Mouse (Mus musculus): Measurements from ENCODE around the gene Pacrg. TPM values are rescaled to one million over a fixed set of nuclear protein-coding genes. Genes with fewer than 3 reads are reported as not detected.

The Pacrg gene
- polyA plus RNA-seq, 1 experiment from 2014 or later, result 6.7 TPM

GRCm38 (mm10) chr17:10500795-10501432, 339.2 kb downstream of the Pacrg start:
- Histone ChIP-seq H3K4me2 (ENCODE audit: low read length) (no peak overlapping the region), H3K27ac (ENCODE audit: low read length) (no peak overlapping the region), H3K36me3 (ENCODE audit: control insufficient read depth, insufficient read depth) (no peaks in the 10 kb centered on the region), H3K9ac (replicated peaks; ENCODE audit: low read depth, low read length) (no peak overlapping the region), H3K4me1 (replicated peaks; ENCODE audit: control insufficient read depth, insufficient read depth, low read length) (peaks cover 6% of the 10 kb centered on the region), H3K27me3 (replicated peaks; ENCODE audit: control insufficient read depth, insufficient read depth, low read length) (no peaks in the 10 kb centered on the region), H3K4me3 (replicated peaks; ENCODE audit: low read length) (no peak overlapping the region), H3K9me3 (ENCODE audit: control insufficient read depth, low read length) (no peaks in the 10 kb centered on the region)
- no peak for ATAC-seq
- 43% methylated on average over 12 of the region's 12 CpGs for whole genome bisulfite sequencing

- Histone ChIP-seq H3K9me3 (ENCODE audit: control insufficient read depth, low read length) (no peaks in the 10 kb centered on the region), H3K36me3 (ENCODE audit: control insufficient read depth, insufficient read depth) (no peaks in the 10 kb centered on the region), H3K9ac (replicated peaks; ENCODE audit: low read depth, low read length) (no peak overlapping the region), H3K4me2 (ENCODE audit: low read length) (no peak overlapping the region), H3K27me3 (replicated peaks; ENCODE audit: control insufficient read depth, insufficient read depth, low read length) (no peaks in the 10 kb centered on the region), H3K27ac (ENCODE audit: low read length) (no peak overlapping the region), H3K4me3 (replicated peaks; ENCODE audit: low read length) (no peak overlapping the region), H3K4me1 (replicated peaks; ENCODE audit: control insufficient read depth, insufficient read depth, low read length) (peaks cover 6% of the 10 kb centered on the region)
- ATAC-seq, result no peak
- 87% methylated on average over 6 of the region's 6 CpGs for WGBS
Observed at GRCm38 (mm10) chr17:10498935-10499655, 341.0 kb downstream of the Pacrg start.

- H3K9me3 ChIP-seq (ENCODE audit: control insufficient read depth, low read length), result no peaks in the 10 kb centered on the region
- peaks cover 6% of the 10 kb centered on the region for H3K4me1 ChIP-seq (replicated peaks; ENCODE audit: control insufficient read depth, insufficient read depth, low read length)
- H3K9ac ChIP-seq (replicated peaks; ENCODE audit: low read depth, low read length), result no peak overlapping the region
- no peaks in the 10 kb centered on the region for H3K36me3 ChIP-seq (ENCODE audit: control insufficient read depth, insufficient read depth)
- no peak overlapping the region for H3K27ac ChIP-seq (ENCODE audit: low read length)
- no peak overlapping the region for H3K4me3 ChIP-seq (replicated peaks; ENCODE audit: low read length)
- no peak for ATAC-seq
- H3K4me2 ChIP-seq (ENCODE audit: low read length), result no peak overlapping the region
- H3K27me3 ChIP-seq (replicated peaks; ENCODE audit: control insufficient read depth, insufficient read depth, low read length), result no peaks in the 10 kb centered on the region
- 35% methylated on average over 4 of the region's 4 CpGs for WGBS
Observed at GRCm38 (mm10) chr17:10497781-10498420, 342.2 kb downstream of the Pacrg start.

- Histone ChIP-seq H3K36me3 (ENCODE audit: control insufficient read depth, insufficient read depth) (no peaks in the 10 kb centered on the region), H3K9ac (replicated peaks; ENCODE audit: low read depth, low read length) (no peak overlapping the region), H3K4me2 (ENCODE audit: low read length) (no peak overlapping the region), H3K4me1 (replicated peaks; ENCODE audit: control insufficient read depth, insufficient read depth, low read length) (peaks cover 6% of the 10 kb centered on the region), H3K4me3 (replicated peaks; ENCODE audit: low read length) (no peak overlapping the region), H3K27me3 (replicated peaks; ENCODE audit: control insufficient read depth, insufficient read depth, low read length) (no peaks in the 10 kb centered on the region), H3K9me3 (ENCODE audit: control insufficient read depth, low read length) (no peaks in the 10 kb centered on the region), H3K27ac (ENCODE audit: low read length) (no peak overlapping the region)
- WGBS, result 78% methylated on average over 8 of the region's 8 CpGs
- ATAC-seq, result no peak
Observed at GRCm38 (mm10) chr17:10496066-10496465, 344.0 kb downstream of the Pacrg start.

GRCm38 (mm10) chr17:10495588-10495987, 344.5 kb downstream of the Pacrg start:
- Histone ChIP-seq H3K27me3 (replicated peaks; ENCODE audit: control insufficient read depth, insufficient read depth, low read length) (no peaks in the 10 kb centered on the region), H3K4me3 (replicated peaks; ENCODE audit: low read length) (no peak overlapping the region), H3K36me3 (ENCODE audit: control insufficient read depth, insufficient read depth) (no peaks in the 10 kb centered on the region), H3K4me1 (replicated peaks; ENCODE audit: control insufficient read depth, insufficient read depth, low read length) (peaks cover 6% of the 10 kb centered on the region), H3K9me3 (ENCODE audit: control insufficient read depth, low read length) (no peaks in the 10 kb centered on the region), H3K9ac (replicated peaks; ENCODE audit: low read depth, low read length) (no peak overlapping the region), H3K4me2 (ENCODE audit: low read length) (no peak overlapping the region), H3K27ac (ENCODE audit: low read length) (no peak overlapping the region)
- 36% methylated on average over 8 of the region's 8 CpGs for WGBS
- ATAC-seq, result no peak

- H3K4me2 ChIP-seq (ENCODE audit: low read length), result no peak overlapping the region
- 14% methylated on average over 3 of the region's 3 CpGs for WGBS
- H3K9ac ChIP-seq (replicated peaks; ENCODE audit: low read depth, low read length), result no peak overlapping the region
- no peak overlapping the region for H3K27ac ChIP-seq (ENCODE audit: low read length)
- H3K9me3 ChIP-seq (ENCODE audit: control insufficient read depth, low read length), result no peaks in the 10 kb centered on the region
- H3K27me3 ChIP-seq (replicated peaks; ENCODE audit: control insufficient read depth, insufficient read depth, low read length), result no peaks in the 10 kb centered on the region
- no peak overlapping the region for H3K4me3 ChIP-seq (replicated peaks; ENCODE audit: low read length)
- no peaks in the 10 kb centered on the region for H3K36me3 ChIP-seq (ENCODE audit: control insufficient read depth, insufficient read depth)
- H3K4me1 ChIP-seq (replicated peaks; ENCODE audit: control insufficient read depth, insufficient read depth, low read length), result peaks cover 6% of the 10 kb centered on the region
- no peak for ATAC-seq
Observed at GRCm38 (mm10) chr17:10493124-10493523, 347.0 kb downstream of the Pacrg start.

GRCm38 (mm10) chr17:10490374-10491169, 349.5 kb downstream of the Pacrg start:
- no peak overlapping the region for H3K27ac ChIP-seq (ENCODE audit: low read length)
- no peaks in the 10 kb centered on the region for H3K27me3 ChIP-seq (replicated peaks; ENCODE audit: control insufficient read depth, insufficient read depth, low read length)
- H3K4me3 ChIP-seq (replicated peaks; ENCODE audit: low read length), result no peak overlapping the region
- H3K36me3 ChIP-seq (ENCODE audit: control insufficient read depth, insufficient read depth), result no peaks in the 10 kb centered on the region
- ATAC-seq, result no peak
- no peaks in the 10 kb centered on the region for H3K9me3 ChIP-seq (ENCODE audit: control insufficient read depth, low read length)
- no peak overlapping the region for H3K9ac ChIP-seq (replicated peaks; ENCODE audit: low read depth, low read length)
- whole genome bisulfite sequencing, result 54% methylated on average over 8 of the region's 8 CpGs
- no peak overlapping the region for H3K4me2 ChIP-seq (ENCODE audit: low read length)
- no peaks in the 10 kb centered on the region for H3K4me1 ChIP-seq (replicated peaks; ENCODE audit: control insufficient read depth, insufficient read depth, low read length)

- H3K27ac ChIP-seq (ENCODE audit: low read length), result no peak overlapping the region
Observed at GRCm38 (mm10) chr17:10488873-10489272, 351.2 kb downstream of the Pacrg start.

More at GRCm38 (mm10) chr17:10488873-10489272, 351.2 kb downstream of the Pacrg start:
- no peak overlapping the region for H3K4me2 ChIP-seq (ENCODE audit: low read length)
- H3K4me1 ChIP-seq (replicated peaks; ENCODE audit: control insufficient read depth, insufficient read depth, low read length), result peaks cover 6% of the 10 kb centered on the region
- H3K9ac ChIP-seq (replicated peaks; ENCODE audit: low read depth, low read length), result no peak overlapping the region
- H3K4me3 ChIP-seq (replicated peaks; ENCODE audit: low read length), result no peak overlapping the region
- H3K27me3 ChIP-seq (replicated peaks; ENCODE audit: control insufficient read depth, insufficient read depth, low read length), result no peaks in the 10 kb centered on the region
- no peaks in the 10 kb centered on the region for H3K36me3 ChIP-seq (ENCODE audit: control insufficient read depth, insufficient read depth)
- WGBS, result 70% methylated on average over 2 of the region's 2 CpGs
- ATAC-seq, result no peak
- no peaks in the 10 kb centered on the region for H3K9me3 ChIP-seq (ENCODE audit: control insufficient read depth, low read length)

All from forebrain, embryonic 16.5 days (tissue).